Comparison of ENCODE assay signal across 14 mouse cellular contexts in the genomic region with DNA sequence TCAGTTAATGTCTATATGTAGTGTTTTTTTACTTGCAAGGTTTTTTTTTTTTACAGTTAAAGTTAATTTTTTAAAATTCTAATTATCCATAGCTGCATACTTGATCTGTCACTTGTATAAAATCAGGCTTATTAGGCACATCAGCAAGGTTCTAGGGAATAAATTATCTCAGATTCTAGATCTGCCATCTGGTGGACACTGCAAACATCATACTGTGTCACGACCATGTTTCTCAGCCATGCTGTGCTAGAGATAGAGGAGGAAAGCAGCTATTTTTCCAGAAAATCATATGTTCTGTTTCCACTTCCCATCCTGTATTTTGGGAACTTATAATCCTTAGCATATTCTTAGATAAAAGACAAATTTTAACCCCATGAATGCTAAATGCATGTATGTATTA.
DNase-seq lines count a peak whose midpoint lies in the region; ATAC-seq and TF ChIP-seq lines count a peak whose summit lies in the region.
"Had no signal": no experiment of that assay in that cellular context is flagged by ENCODE, and none has a peak within 500 bp of the region (broad histone marks: within the 10 kb centered on the region; RNA-seq: fewer than 3 reads in every experiment).

No protein-coding gene starts in this region.

- DNase-seq in cerebellum, postnatal 10 days, result peak; percentile 7 to 21
- DNase-seq in cerebellum, adult 9-10 months, result no peak
- DNase-seq in right cerebral cortex, postnatal 10 days (ENCODE audit: low spot score in 2 of 2), result peak; percentile 28 to 44
- DNase-seq in right cerebral cortex, postnatal 4 days, result no peak
- DNase-seq in gastrocnemius, postnatal 14 days, result no peak
- DNase-seq: adrenal gland, postnatal 36 days; cerebellum, adult 2 months; lung, postnatal 36 days; spleen, adult 18-20 months had no signal

- H3K4me1 ChIP-seq in intestine, postnatal 0 days (replicated peaks; ENCODE audit: control insufficient read depth, insufficient read depth, low read length), result no peaks in the 10 kb centered on the region
- H3K4me1 ChIP-seq in intestine, embryonic 16.5 days (ENCODE audit: control insufficient read depth, insufficient read depth, low read length), result no peaks in the 10 kb centered on the region
- no peaks in the 10 kb centered on the region for H3K4me1 ChIP-seq in kidney, embryonic 14.5 days (ENCODE audit: control insufficient read depth, insufficient read depth, low read length)
- H3K4me1 ChIP-seq: embryonic facial prominence, embryonic 15.5 days had no signal

- no peak overlapping the region for H3K4me2 ChIP-seq in intestine, postnatal 0 days (replicated peaks; ENCODE audit: low read depth)
- no peak overlapping the region for H3K4me2 ChIP-seq in intestine, embryonic 16.5 days (ENCODE audit: low read depth, low read length)
- H3K4me2 ChIP-seq in kidney, embryonic 14.5 days (replicated peaks; ENCODE audit: low read depth, low read length), result no peak overlapping the region
- H3K4me2 ChIP-seq: embryonic facial prominence, embryonic 15.5 days had no signal

- WGBS in intestine, postnatal 0 days, result 33% methylated on average over 1 of the region's 1 CpGs
- WGBS in intestine, embryonic 16.5 days, result 48% methylated on average over 1 of the region's 1 CpGs
- WGBS in kidney, embryonic 14.5 days, result 55% methylated on average over 1 of the region's 1 CpGs

- no peak for ATAC-seq in intestine, postnatal 0 days
- ATAC-seq in intestine, embryonic 16.5 days, result no peak
- no peak for ATAC-seq in kidney, embryonic 14.5 days (ENCODE audit: low FRiP score, low TSS enrichment)
- ATAC-seq: inflammation-experienced regulatory T-cells, adult 6 months had no signal

- no peak overlapping the region for H3K27ac ChIP-seq in intestine, postnatal 0 days (ENCODE audit: low read depth, low read length)
- no peak overlapping the region for H3K27ac ChIP-seq in intestine, embryonic 16.5 days (ENCODE audit: low read length)
- no peak overlapping the region for H3K27ac ChIP-seq in kidney, embryonic 14.5 days (ENCODE audit: low read depth, low read length)
- H3K27ac ChIP-seq: embryonic facial prominence, embryonic 15.5 days had no signal

- no peaks in the 10 kb centered on the region for H3K9me3 ChIP-seq in intestine, postnatal 0 days (ENCODE audit: control insufficient read depth)
- no peaks in the 10 kb centered on the region for H3K9me3 ChIP-seq in intestine, embryonic 16.5 days (ENCODE audit: control insufficient read depth, low read length)
- H3K9me3 ChIP-seq in kidney, embryonic 14.5 days (ENCODE audit: control insufficient read depth, low read length), result no peaks in the 10 kb centered on the region
- H3K9me3 ChIP-seq: embryonic facial prominence, embryonic 15.5 days had no signal

- intact Hi-C loops in gastrocnemius, postnatal 14 days (cut with DNase I; ENCODE audit: low total_unique reads), result no loop called here

- no peaks in the 10 kb centered on the region for H3K27me3 ChIP-seq in intestine, postnatal 0 days (replicated peaks; ENCODE audit: control insufficient read depth, insufficient read depth, low read length)
- no peaks in the 10 kb centered on the region for H3K27me3 ChIP-seq in intestine, embryonic 16.5 days (replicated peaks; ENCODE audit: control insufficient read depth, insufficient read depth, low read length)
- H3K27me3 ChIP-seq in kidney, embryonic 14.5 days (ENCODE audit: control insufficient read depth, insufficient read depth, low read length), result no peaks in the 10 kb centered on the region
- H3K27me3 ChIP-seq: embryonic facial prominence, embryonic 15.5 days had no signal

- H3K36me3 ChIP-seq in intestine, postnatal 0 days (ENCODE audit: control insufficient read depth, insufficient read depth), result no peaks in the 10 kb centered on the region
- H3K36me3 ChIP-seq in intestine, embryonic 16.5 days (ENCODE audit: control insufficient read depth, insufficient read depth, low read length), result no peaks in the 10 kb centered on the region
- H3K36me3 ChIP-seq in kidney, embryonic 14.5 days (ENCODE audit: control insufficient read depth, insufficient read depth, low read length), result no peaks in the 10 kb centered on the region
- H3K36me3 ChIP-seq: embryonic facial prominence, embryonic 15.5 days had no signal

- TF ChIP-seq CTCF in intestine, postnatal 0 days (IDR thresholded peaks at IDR 0.05; ENCODE audit: low read depth), result 0 out of 2 replicates have a peak, but pooled peaks have one; percentile 16

- no peak overlapping the region for H3K9ac ChIP-seq in intestine, postnatal 0 days (ENCODE audit: low read depth, low read length)
- no peak overlapping the region for H3K9ac ChIP-seq in intestine, embryonic 16.5 days (ENCODE audit: low read depth, low read length)
- no peak overlapping the region for H3K9ac ChIP-seq in kidney, embryonic 14.5 days (ENCODE audit: low read depth, low read length)
- H3K9ac ChIP-seq: embryonic facial prominence, embryonic 15.5 days had no signal

- no peak overlapping the region for H3K4me3 ChIP-seq in intestine, postnatal 0 days (ENCODE audit: low read depth, low read length)
- no peak overlapping the region for H3K4me3 ChIP-seq in intestine, embryonic 16.5 days (ENCODE audit: low read length)
- no peak overlapping the region for H3K4me3 ChIP-seq in kidney, embryonic 14.5 days (ENCODE audit: low read length)
- H3K4me3 ChIP-seq: embryonic facial prominence, embryonic 15.5 days had no signal

Comparison
In these comparisons a context has a peak if more than half of its experiments do, and no peak if none do; other contexts are left out.
1. DNase-seq: peak in cerebellum, postnatal 10 days (2 of 2) and right cerebral cortex, postnatal 10 days (2 of 2); none in cerebellum, adult 9-10 months (single experiment), right cerebral cortex, postnatal 4 days (single experiment) and gastrocnemius, postnatal 14 days (single experiment).